Mouse (Mus musculus): ENCODE data around the gene Hoxa4. TPM values are rescaled to one million over a fixed set of nuclear protein-coding genes. Genes with fewer than 3 reads are reported as not detected.

Hoxa4 gene
- 1 to 10 TPM; 2.2 to 6.3 TPM for total RNA-seq (2021)
- 0.99 and 4.0 TPM in 2 replicates for polyA plus RNA-seq (2012; rRNA removed)
- long read RNA-seq, partial matches to known transcripts: 0 of 3 reads
- long read RNA-seq, other reads (novel, unspliced or antisense): 1 of 3 reads

DNA sequence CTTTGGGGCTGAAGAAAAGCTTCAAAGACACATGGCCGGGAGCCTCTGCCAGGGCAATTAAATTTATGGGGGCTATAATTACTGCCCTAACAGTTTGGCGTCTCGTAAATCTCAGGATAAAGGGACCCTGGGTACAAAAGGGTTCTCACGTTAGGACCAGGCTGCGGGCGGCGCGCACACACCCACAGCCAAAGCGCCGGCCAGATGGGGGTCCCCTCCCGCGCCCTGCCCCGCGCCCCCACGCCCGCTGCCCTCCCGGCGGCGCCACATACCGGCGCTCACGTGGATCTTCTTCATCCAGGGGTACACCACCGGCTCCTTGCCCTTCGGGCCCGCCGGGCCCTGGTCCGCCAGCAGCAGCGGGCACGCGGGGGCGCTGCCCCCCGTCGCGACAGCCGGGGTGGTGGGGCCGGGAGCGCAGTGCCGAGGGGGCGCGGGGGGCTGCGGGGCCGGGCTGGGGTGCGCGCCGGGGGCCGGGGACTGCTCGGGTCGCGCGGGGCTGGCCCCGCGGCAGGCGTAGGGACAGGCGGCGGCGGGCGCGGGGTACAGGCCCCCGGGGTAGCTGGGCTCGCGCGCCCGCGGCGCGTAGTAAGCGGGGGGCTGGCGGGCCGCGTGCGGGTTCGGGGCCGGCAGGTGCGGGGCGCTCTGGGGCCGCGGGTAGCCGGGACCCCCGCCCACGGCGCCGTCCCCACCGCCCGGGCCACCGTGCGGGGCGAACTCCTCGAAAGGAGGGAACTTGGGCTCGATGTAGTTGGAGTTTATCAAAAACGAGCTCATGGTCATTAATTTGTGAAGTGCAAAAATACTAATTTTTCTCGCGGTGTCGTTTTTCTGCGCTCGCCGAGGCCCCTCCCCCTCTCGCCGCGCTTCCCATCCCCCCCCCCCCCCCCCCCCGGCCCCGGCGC, at the start of gene Hoxa4:
TSS of gene Hoxa4 (minus strand) at position 848 of the 905 bp plus-strand sequence.
- DNase-seq: peak; percentile 57

DNA sequence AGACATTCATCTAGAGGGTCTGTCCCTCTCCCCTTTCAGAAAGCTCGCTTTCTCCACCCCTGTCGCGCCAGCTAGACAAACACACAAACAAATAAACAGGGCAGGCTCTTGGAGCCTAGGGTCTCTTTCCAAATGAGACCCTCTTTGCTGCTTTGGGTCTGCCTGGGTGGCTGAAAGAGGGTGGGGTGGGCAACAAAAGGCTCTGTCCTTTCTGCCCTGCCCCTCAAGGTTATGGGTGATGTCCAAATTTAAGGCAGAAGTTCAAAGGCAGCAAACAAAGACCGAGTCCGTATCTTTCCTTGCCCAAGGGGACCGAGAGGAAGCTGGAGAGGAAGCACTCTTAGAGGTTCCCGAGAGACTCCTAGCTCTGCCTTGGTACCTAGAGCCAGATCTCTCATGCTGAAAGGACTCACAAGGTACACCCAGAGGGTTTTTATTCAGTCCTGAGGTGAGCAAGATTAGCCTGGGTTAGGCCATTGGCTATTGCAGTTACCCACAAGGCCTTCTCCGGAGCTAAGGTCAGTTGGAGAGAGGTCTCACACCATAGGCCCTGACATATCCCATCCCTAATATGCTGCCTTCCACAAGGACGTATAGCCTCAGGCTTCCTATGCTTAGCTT, 49.6 kb upstream of the Hoxa4 start:
- DNase-seq: no peak

DNA sequence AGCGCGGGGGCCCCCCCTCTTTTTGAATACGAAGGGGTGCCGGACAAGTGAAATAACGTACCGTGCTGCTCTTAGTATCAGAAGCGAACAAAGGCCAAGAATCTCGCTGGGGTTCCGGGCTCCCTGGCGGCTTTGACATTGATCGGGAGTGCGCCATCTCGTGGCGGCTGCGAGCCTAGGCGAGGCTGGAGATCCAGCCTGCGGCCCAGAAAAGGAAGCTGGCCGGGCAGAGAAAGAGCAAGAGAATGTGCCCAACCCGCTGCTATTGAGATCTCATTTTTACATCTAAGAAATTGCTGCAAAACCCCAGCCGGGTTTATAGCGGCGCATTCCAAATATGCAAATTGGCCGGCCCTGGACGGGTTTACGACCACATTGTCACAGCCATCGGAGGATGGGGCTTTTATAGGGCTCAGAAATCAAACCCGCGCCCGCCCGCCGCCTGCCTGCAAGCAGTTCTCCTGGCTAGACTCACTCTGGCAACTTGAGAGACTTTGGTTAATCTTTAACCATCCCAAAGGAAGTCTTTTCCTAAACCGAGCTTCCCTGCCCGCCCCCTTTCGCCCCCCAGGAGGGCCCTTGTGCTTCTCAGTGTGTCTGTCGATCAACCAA, 48.9 kb upstream of the Hoxa4 start, which contains the start of gene Hoxa10:
TSS of gene Hoxa10 (minus strand) at position 466 of the 612 bp plus-strand sequence.
- DNase-seq: peak; percentile 82

DNA sequence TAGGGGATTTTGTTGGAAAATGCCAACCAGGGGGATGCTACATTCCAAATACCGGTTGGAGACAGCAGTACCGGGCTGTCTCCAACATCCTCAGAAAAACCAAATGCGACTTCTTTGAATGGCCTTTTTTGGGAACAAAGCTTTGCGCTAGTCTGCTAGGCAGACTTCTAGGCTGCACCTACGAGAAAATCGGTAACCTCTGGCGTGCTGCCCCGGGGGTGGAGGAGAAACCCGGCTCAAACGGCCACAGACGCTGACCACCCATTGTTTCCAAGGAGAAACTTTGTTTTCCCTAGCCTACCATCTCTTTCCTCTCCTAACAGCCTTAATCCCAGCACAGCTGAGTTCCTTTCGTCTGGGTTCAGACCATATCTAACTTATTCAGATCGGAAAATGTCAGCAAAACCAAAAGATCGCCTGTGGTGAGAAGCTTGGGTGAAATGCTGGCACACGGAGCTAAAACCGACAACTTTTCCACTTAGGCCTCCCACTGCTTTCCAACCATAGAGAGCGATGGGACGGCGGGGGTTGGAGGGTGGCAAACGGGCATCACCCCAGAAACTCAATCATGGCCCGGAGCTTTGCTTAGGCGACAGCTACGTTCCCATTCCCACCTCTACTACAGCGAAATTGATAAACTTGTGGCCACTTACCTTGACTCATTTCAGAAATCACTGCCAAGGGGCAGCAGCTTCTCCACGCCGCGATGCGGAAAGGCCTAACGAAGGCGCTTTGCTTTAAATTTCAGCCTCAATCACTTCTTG, 48.3 kb upstream of the Hoxa4 start:
- no peak for DNase-seq

DNA sequence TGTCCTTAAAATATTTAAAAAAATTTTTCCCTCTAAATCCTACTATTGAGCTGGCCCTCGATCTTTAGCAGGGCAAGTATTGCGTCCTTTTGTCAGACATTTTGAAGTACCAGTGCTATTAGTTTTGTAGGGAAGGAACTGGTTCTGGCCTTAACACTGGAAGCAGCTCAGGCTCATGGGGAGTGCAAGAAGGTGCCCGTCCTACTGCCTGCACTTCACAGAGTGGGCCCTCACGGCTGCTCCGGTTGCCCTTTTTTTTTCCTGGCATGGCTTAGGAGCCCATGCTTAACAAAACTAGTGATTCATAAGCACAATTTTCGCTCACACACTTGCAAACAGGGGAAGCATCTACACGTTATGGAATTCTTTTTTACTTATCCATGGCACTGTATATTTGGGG, 47.4 kb upstream of the Hoxa4 start:
- DNase-seq: no peak

DNA sequence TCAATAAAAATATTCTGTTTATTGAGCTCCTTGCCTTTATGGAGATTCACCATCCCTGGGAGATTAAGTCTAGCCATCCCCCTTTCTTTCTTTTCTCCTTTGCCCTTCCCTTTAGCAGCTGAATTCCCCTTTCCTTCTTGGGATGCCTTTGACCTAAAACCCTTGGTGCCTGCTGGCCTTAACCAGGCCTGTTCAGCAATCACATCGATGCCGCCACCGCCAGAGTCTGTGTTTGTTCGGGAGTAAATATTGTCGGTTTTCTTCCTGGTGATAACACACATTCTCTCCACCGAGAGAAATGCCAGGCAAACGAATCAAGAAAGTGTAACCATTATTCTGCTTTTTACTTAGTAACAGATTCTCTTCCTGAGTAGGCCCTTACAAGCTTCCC, 46.6 kb upstream of the Hoxa4 start:
- DNase-seq: no peak

DNA sequence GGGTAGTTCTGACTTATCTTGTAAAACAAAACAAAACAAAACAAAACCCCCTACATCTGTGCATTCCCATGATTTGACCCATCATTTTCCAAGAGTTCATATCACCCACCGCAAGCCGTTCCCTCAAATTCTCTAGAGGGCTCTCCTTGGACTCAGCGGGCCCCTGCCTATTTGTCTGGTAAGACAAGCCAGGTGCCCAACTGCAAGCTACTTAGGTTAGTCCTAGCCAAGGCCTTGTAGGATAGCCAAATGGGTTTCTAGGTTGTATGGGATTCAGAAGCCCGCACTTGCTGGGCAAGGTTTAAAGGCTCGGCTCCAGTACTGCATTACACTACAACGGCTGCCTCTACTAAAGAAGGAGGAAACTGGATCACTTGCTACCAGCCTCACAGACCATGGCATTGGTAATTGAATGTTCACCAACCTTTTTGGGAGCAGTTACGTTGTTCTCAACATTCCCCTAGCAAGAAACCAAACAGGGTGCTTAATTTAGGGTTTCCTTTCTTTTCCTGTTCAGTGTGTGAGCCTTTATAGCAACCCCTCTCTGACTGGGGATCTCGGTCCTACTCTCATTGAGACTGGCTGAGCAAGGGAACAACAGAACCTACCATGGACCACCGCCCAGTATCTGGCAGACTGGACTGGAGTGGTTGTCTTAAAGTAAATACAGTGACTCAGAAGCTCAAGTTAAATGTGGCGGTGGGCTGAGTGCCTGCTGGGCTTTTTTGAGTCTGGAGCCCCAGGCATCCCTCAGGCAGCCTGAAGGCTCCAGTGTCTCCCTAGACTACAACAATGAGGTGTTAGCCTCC, 46.0 kb upstream of the Hoxa4 start:
- DNase-seq: no peak

DNA sequence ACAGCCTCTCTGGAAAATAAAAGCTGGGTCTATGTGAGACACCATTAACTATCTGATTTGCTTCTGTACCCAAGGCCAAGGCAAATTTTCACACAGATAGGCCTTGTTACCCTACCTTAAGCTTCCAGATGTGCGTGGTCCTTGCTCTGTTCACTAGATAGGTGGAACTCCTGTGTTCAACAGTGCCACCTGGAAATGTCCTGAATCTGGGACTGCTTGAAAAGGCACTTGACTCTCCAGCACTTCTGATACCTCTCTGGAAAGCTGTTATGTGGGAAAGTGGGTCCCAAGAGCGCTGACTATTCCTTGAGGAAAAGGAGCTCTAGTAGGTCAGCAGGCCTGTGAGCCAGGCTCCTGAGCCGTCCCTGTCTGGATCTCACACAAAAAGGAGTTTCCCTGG, 45.3 kb upstream of the Hoxa4 start:
- no peak for DNase-seq

DNA sequence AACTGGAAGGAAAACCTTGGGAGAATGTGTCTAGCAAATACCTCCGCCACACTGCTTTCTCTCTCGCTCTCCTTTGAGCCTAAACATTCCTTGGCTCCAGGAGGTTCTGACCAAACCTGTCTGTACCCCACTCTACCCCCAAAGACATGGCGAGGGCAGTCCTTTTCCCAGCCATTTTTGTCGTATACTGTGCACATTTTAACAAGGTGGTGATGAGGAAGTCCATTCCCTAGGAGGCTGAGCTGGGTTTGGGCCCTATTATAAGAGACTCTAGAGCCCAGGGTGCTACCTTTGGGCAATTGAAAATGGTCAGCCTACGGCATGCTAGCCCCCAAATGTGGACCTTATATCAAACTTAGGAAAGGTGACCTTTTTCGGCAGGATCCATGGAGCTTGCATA, 44.3 kb upstream of the Hoxa4 start:
- DNase-seq: no peak

DNA sequence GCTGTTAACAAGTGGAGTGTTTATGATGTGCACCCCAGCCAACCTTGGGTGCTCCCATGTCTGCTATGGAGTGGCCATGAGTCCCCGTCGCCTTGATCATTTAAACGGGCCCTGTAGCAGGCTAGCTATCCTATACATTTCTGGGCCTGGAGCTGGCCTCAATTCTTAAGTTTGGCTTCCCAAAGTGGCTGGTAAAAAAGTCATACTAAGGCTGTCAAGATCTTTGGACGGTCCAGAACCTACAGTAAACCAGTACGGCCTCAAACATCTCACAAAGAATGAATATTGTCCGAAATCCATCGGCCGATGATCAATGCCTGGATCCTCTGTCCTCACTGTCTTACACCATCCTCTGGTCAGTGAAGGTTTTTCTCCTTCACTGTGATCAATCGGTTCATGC, 43.7 kb upstream of the Hoxa4 start:
- DNase-seq: no peak

DNA sequence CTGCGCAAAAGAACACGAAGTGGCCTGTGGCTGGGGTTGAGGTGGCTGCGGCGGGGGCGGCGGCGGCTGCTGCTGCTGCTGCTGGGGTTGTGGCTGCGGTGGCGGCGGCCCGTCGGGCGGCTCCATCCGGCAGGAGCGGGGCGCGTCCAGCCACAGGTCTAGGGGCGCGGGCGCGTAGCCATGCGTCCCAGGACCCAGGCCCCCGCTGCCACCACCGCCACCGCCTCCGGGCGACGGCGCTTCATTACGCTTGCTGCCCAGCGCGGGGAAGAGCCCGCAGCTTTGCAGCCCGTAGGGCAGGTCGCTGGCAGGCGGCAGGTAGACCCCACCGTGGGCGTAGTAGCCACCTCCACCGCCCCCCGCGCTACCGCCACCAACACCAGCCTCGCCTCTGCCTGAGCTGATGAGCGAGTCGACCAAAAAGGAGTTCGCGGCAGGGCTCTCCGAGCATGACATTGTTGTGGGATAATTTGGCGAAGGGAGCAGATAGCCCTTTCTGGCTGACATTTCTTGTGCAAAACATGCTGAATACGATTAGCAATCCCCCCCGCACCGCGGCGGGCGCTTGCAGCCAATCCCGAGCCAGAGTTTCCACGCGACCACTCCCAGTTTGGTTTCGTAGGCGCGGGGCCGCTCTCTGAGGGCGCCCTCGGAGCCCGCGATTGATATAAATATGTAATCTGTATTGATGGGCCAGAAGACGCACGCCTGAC, 43.0 kb upstream of the Hoxa4 start:
- DNase-seq: no peak

DNA sequence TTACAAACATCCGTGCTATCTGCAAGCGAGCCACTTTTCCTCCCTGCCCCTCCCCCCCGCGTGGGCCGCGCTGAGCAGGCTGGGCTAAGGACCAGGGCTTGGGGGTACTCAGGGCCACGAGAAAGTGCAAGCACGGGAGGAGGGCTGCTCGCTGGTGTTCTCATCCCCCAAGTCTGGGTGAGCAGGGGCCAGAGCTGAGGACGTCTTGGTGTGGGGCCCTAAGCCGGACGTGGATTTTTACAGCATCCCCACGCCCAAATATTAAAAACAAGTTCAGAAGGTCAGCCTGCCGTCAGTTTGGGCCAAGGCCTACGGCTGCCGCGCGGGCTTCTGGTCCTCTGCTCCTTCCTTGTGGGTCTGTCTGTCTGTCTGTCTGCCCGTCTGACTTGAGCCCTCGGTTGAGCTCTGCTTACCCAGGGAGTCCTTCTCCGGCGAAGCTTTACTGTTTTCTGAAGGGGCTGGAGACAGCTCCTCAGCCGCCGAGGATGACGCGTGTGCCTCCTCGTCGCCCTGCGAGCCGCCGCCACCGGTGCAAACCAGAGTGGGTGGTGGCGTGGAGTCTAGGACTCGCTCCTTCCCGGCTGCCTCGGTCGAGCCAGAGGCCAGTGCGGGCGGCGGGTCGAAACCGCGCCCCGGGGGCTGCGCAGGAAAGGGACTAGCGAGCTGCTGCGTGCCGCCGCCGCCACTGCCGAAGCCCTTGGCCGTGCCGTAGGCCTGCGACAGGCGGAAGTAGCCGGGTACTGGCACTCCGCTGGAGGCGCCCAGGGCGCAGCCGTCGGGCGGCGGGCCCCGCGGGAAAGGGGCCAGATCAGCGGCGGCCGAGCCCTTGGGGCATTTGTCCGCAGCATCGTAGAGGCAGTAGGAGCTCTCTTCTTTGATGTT, 42.2 kb upstream of the Hoxa4 start:
- DNase-seq: no peak

DNA sequence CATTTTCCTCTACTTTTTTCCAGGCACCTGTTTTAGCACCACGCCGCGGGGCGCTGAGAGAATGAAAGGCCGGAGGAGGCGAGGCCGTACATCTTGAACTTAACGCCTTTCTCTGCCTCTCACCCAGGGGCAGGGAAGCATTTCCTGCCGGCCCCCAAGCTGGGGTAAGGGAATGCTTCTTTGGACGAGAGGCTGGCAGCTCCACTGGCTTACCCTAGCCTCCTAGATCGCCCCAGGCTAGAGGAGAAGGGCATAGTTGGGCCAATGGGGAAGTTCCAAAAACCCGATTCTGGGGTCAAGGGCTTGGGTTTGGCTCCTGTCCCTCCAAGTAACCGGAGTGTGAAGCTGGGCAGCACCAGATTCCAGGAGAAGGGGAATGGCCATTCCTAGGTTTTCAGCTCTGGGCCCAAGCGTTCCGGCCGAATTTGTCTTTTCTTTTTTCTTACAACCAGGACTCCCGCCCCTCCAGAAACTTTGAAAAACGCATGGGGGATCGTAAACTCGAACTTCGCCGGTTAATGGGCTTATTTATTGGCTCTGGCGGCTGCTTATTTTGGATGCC, 41.5 kb upstream of the Hoxa4 start:
- no peak for DNase-seq

DNA sequence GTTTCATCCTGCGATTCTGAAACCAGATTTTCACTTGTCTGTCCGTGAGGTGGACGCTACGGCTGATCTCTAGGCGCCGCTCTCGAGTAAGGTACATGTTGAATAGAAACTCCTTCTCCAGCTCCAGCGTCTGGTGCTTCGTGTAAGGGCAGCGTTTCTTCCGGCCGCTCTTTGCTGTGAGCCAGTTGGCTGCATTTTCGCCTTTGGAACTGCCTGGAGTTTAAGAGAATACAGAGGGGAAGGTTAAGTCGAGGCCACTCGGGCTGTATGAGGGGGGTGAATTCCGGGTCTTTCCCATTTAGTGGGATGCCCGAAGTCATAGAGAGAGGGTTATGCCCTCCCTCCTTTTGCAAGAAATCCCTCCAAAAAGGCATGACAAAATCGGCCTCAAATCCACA, 41.0 kb upstream of the Hoxa4 start:
- no peak for DNase-seq

DNA sequence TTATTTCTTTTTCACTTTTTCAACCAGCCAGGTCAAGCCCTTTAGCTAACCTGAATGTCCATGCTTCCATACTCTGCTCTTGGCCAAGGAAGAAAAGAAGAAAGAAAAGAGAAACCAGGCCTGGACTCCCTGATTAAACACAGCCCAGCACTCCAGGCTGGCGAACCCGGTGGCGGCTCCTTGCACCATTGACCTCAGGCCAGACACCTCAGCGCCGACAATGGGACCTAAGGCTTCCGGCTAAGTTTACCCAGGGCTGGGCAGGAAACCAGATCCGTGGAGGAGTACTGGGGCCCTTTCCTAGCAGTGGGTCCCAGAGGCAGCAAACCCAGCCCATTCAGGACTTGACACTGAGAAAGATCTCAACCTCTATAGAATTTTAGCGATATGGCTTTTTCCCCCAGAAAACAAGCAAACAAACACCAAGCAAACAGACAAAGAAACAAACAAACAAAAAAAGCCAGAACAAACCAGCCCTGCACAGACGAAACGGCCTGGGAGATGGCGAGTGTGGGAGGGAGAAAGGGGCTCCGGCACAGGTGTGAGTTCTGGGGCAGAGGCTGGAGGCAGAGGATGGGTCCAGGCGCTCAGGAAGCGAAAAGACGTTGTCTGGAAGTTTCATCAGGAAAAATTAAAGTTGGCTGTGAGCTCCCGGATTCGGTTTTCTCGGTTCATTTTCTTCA, 40.5 kb upstream of the Hoxa4 start:
- DNase-seq: no peak

DNA sequence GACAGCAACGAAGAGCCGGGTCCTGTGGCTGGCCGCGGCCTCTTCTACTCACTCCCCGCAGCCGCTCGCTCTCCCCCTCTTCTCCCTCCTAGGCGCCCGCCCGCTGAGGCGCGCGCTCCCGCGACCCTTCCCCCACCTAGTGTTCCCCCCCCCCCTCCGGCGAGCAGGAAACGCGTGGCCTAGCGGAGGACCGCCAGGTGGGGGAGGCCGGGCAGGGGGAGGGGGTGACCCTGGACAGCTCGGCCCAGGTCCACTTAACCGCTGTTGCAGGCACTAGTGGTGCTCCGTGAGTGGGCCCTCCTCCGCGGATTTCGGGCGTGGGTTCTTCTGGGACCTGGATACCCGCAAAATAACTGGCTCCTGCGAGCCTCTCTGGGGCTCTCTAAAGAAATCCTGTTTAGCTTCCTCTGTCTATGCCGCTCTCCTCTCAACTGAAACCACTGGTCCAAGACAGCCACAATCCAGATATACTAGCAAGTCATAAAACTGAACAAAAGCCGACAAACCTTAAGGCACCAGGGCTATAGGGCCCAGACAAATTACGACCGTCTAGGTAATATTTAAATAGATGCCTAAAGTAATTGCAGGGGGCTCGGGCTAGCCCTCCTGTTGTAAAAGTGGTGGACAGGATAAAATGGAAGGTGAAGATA, 39.1 kb upstream of the Hoxa4 start, which contains the start of gene Hoxa9:
TSS of gene Hoxa9 (minus strand) at position 574 of the 650 bp plus-strand sequence.
- no peak for DNase-seq

DNA sequence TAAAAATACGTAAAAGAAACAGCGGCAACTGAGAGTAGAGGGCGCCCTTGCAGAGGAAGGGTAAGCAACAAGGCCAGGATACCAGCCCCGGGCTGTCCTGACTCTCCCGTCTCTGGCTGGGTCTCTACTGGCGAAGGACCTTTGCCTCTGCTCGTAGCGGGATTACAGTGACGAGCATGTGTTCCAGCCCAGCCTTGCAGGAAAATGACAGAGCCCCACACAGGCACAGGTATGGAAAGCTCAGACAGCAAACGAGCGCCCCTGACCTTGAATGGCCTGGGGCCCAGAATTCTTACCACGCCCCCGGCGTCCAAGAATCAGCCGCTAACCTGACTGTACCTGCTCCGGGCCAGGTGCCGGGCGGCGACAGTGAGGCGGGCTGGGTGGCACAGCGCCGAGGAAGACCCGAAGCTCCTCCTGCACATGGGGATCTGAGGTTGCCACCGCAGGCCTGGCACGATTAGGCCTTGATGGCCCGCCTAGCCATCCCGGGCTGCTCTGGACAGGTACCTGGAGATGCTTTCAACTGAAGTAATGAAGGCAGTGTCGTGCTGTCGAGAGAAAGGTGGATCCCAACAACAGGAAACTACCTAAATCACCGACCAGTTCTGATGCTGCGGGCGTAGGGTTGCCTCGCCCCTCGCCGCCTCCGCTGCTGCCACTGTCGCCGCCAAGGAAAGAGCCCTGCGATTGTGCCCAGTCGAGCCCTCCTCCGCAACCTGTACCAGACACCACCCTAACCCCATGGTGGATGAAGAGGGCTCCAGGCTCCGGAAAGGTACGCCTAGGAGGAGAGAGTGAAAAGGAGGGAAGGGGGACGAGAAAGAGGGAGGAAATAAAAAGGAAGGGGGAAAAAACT, 38.2 kb upstream of the Hoxa4 start:
- DNase-seq: no peak
